Mouse (Mus musculus) urinary bladder, adult 18-20 months (tissue): ENCODE measurements around the gene Gm27027.

Source experiments
- DNase-seq, 2 experiments: peaks; one replicate each; pipeline ENCODE4 v3.0.0; 2022; ENCODE audit warnings: low spot score in 2 of 2, mixed read lengths in 2 of 2

The Gm27027 gene

GRCm38 (mm10) chr2:93996254-93996653, at the start of gene Gm27027:
TSS of gene Gm27027 (minus strand) at chr2:93996354.
- DNase-seq: no peak

GRCm38 (mm10) chr2:94045411-94046090, 49.4 kb upstream of the Gm27027 start:
- no peak for DNase-seq

GRCm38 (mm10) chr2:94044174-94044573, 48.0 kb upstream of the Gm27027 start:
- no peak for DNase-seq

- no peak for DNase-seq
Observed at GRCm38 (mm10) chr2:94043662-94044061, 47.5 kb upstream of the Gm27027 start.

GRCm38 (mm10) chr2:94042461-94042860, 46.3 kb upstream of the Gm27027 start:
- DNase-seq: no peak

- no peak for DNase-seq
Observed at GRCm38 (mm10) chr2:94040391-94041125, 44.4 kb upstream of the Gm27027 start.

GRCm38 (mm10) chr2:94035428-94036331, 39.5 kb upstream of the Gm27027 start:
- peak; percentile 11 to 42 for DNase-seq

- DNase-seq: no peak
Observed at GRCm38 (mm10) chr2:94030602-94031001, 34.4 kb upstream of the Gm27027 start.

- no peak for DNase-seq
Observed at GRCm38 (mm10) chr2:94024637-94025036, 28.5 kb upstream of the Gm27027 start.

GRCm38 (mm10) chr2:94010335-94011291, 14.5 kb upstream of the Gm27027 start, which contains the start of gene Alkbh3:
TSS of gene Alkbh3 (minus strand) at chr2:94010807.
- peak; percentile 89 to 96 for DNase-seq

- peak; percentile 51 to 79 for DNase-seq
Observed at GRCm38 (mm10) chr2:94002331-94002730, 6.2 kb upstream of the Gm27027 start.

GRCm38 (mm10) chr2:94001918-94002317, 5.8 kb upstream of the Gm27027 start:
- DNase-seq: no peak

- no peak for DNase-seq
Observed at GRCm38 (mm10) chr2:94001411-94001810, 5.3 kb upstream of the Gm27027 start.

GRCm38 (mm10) chr2:93992810-93993209, 3.3 kb downstream of the Gm27027 start:
- no peak for DNase-seq

GRCm38 (mm10) chr2:93992259-93992658, 3.9 kb downstream of the Gm27027 start:
- DNase-seq: no peak

- DNase-seq: no peak
Observed at GRCm38 (mm10) chr2:93991336-93991735, 4.8 kb downstream of the Gm27027 start.

GRCm38 (mm10) chr2:93988440-93988839, 7.7 kb downstream of the Gm27027 start:
- DNase-seq: no peak

- DNase-seq: peak in 1 of 2 experiments; percentile 19
Observed at GRCm38 (mm10) chr2:93982457-93983235, 13.5 kb downstream of the Gm27027 start.

- no peak for DNase-seq
Observed at GRCm38 (mm10) chr2:93979249-93980120, 16.7 kb downstream of the Gm27027 start.
